Comparison of ENCODE assay signal across 23 mouse cellular contexts in genomic region chr4:53232436-53232835, GRCm38 (mm10).
DNase-seq lines count a peak whose midpoint lies in the region; ATAC-seq and TF ChIP-seq lines count a peak whose summit lies in the region.
"Had no signal": no experiment of that assay in that cellular context is flagged by ENCODE, and none has a peak within 500 bp of the region (broad histone marks: within the 10 kb centered on the region; RNA-seq: fewer than 3 reads in every experiment).

No protein-coding gene starts in this region.

- no peak for TF ChIP-seq CTCF in heart, postnatal 0 days (IDR thresholded peaks at IDR 0.05; ENCODE audit: low read depth)
- TF ChIP-seq CTCF in heart, adult 2 months (IDR thresholded peaks at IDR 0.05) = no peak
- TF ChIP-seq CTCF in stomach, postnatal 0 days (IDR thresholded peaks at IDR 0.05; ENCODE audit: low read depth) = no peak
- TF ChIP-seq CTCF in hindbrain, postnatal 0 days (IDR thresholded peaks at IDR 0.05; ENCODE audit: low read depth) = no peak

- no peak overlapping the region for H3K4me2 ChIP-seq in heart, postnatal 0 days (ENCODE audit: low read depth, low read length)
- H3K4me2 ChIP-seq in stomach, postnatal 0 days (replicated peaks; ENCODE audit: low read depth) = no peak overlapping the region
- no peak overlapping the region for H3K4me2 ChIP-seq in hindbrain, postnatal 0 days (ENCODE audit: low read depth, low read length)
- H3K4me2 ChIP-seq: embryonic facial prominence, embryonic 12.5 days; forebrain, embryonic 15.5 days; heart, embryonic 12.5 days; hindbrain, embryonic 14.5 days; kidney, embryonic 15.5 days had no signal

- H3K36me3 ChIP-seq in heart, embryonic 10.5 days = no peaks in the 10 kb centered on the region
- H3K36me3 ChIP-seq in heart, postnatal 0 days (replicated peaks; ENCODE audit: control insufficient read depth, insufficient read depth, low read length) = no peaks in the 10 kb centered on the region
- H3K36me3 ChIP-seq in heart, adult 2 months (ENCODE audit: control insufficient read depth, insufficient read depth, low read length) = 0 out of 2 replicates have a peak, but pooled peaks cover under 1% of the 10 kb centered on the region
- no peaks in the 10 kb centered on the region for H3K36me3 ChIP-seq in stomach, postnatal 0 days (ENCODE audit: control insufficient read depth, insufficient read depth, low read length)
- no peaks in the 10 kb centered on the region for H3K36me3 ChIP-seq in hindbrain, postnatal 0 days (ENCODE audit: insufficient read depth, low read length)
- H3K36me3 ChIP-seq: embryonic facial prominence, embryonic 12.5 days; forebrain, embryonic 15.5 days; G1E; heart, embryonic 12.5 days; hindbrain, embryonic 10.5 days; kidney, embryonic 15.5 days had no signal

- no peaks in the 10 kb centered on the region for H3K9me3 ChIP-seq in heart, embryonic 10.5 days
- no peaks in the 10 kb centered on the region for H3K9me3 ChIP-seq in heart, postnatal 0 days (replicated peaks; ENCODE audit: control insufficient read depth, low read length)
- H3K9me3 ChIP-seq in stomach, postnatal 0 days (ENCODE audit: control insufficient read depth, low read length) = no peaks in the 10 kb centered on the region
- no peaks in the 10 kb centered on the region for H3K9me3 ChIP-seq in hindbrain, postnatal 0 days (ENCODE audit: low read length)
- H3K9me3 ChIP-seq: embryonic facial prominence, embryonic 12.5 days; forebrain, embryonic 15.5 days; G1E; heart, embryonic 12.5 days; hindbrain, embryonic 10.5 days; kidney, embryonic 15.5 days had no signal

- TF ChIP-seq EP300 in heart, postnatal 0 days (IDR thresholded peaks at IDR 0.05; ENCODE audit: low read depth) = no peak
- TF ChIP-seq EP300 in heart, adult 2 months (IDR thresholded peaks at IDR 0.05; ENCODE audit: insufficient read depth, low read depth, low read length) = no peak
- TF ChIP-seq EP300 in stomach, postnatal 0 days (optimal IDR thresholded peaks at IDR 0.05) = no peak

- H3K9ac ChIP-seq in heart, postnatal 0 days (replicated peaks; ENCODE audit: low read depth, low read length) = no peak overlapping the region
- H3K9ac ChIP-seq in heart, adult 2 months (ENCODE audit: low read depth, low read length) = no peak overlapping the region
- H3K9ac ChIP-seq in stomach, postnatal 0 days (ENCODE audit: low read length) = no peak overlapping the region
- no peak overlapping the region for H3K9ac ChIP-seq in hindbrain, postnatal 0 days (replicated peaks; ENCODE audit: low read length)
- H3K9ac ChIP-seq: embryonic facial prominence, embryonic 12.5 days; forebrain, embryonic 15.5 days; heart, embryonic 12.5 days; hindbrain, embryonic 14.5 days; kidney, embryonic 15.5 days had no signal

- H3K4me3 ChIP-seq in heart, embryonic 10.5 days = no peak overlapping the region
- no peak overlapping the region for H3K4me3 ChIP-seq in heart, postnatal 0 days (ENCODE audit: low read depth, low read length)
- H3K4me3 ChIP-seq in heart, adult 2 months = no peak overlapping the region
- H3K4me3 ChIP-seq in stomach, postnatal 0 days (ENCODE audit: low read depth, low read length) = no peak overlapping the region
- H3K4me3 ChIP-seq in hindbrain, postnatal 0 days (ENCODE audit: low read length) = no peak overlapping the region
- H3K4me3 ChIP-seq: embryonic facial prominence, embryonic 12.5 days; forebrain, embryonic 15.5 days; heart, embryonic 12.5 days; hindbrain, embryonic 10.5 days; kidney, embryonic 15.5 days had no signal

- no peak for DNase-seq in heart, embryonic 10.5 days (ENCODE audit: low spot score)
- DNase-seq in heart, postnatal 36 days = no peak
- DNase-seq in heart, postnatal 0 days (ENCODE audit: low spot score) = no peak
- DNase-seq in heart, adult 2 months = no peak
- peak; percentile 29 for DNase-seq in adipocyte (ENCODE audit: low spot score)
- DNase-seq in stomach, postnatal 0 days (ENCODE audit: low spot score) = no peak
- no peak for DNase-seq in hindbrain, postnatal 0 days (ENCODE audit: low spot score)
- DNase-seq: adrenal gland, adult 8-10 months; adrenal gland, postnatal 36 days; cerebellum, adult 11 months; cerebellum, adult 8-10 months; cerebellum, postnatal 14 days; embryo, embryonic 11 days; gastrocnemius, postnatal 14 days; kidney, adult 2 months had no signal

- WGBS in heart, embryonic 10.5 days = 57% methylated on average over 3 of the region's 3 CpGs
- 54% methylated on average over 3 of the region's 3 CpGs for WGBS in heart, postnatal 0 days
- 67% methylated on average over 3 of the region's 3 CpGs for WGBS in heart, adult 2 months
- WGBS in stomach, postnatal 0 days = 69% methylated on average over 3 of the region's 3 CpGs
- WGBS in hindbrain, postnatal 0 days = 72% methylated on average over 3 of the region's 3 CpGs

- H3K27me3 ChIP-seq in heart, embryonic 10.5 days (ENCODE audit: insufficient read depth, poor library complexity, severe bottlenecking) = no peaks in the 10 kb centered on the region
- H3K27me3 ChIP-seq in heart, postnatal 0 days (ENCODE audit: control insufficient read depth, insufficient read depth, low read length) = no peaks in the 10 kb centered on the region
- H3K27me3 ChIP-seq in heart, adult 2 months (ENCODE audit: control insufficient read depth, insufficient read depth, low read length) = no peaks in the 10 kb centered on the region
- H3K27me3 ChIP-seq in stomach, postnatal 0 days (ENCODE audit: control insufficient read depth, insufficient read depth, low read length) = no peaks in the 10 kb centered on the region
- H3K27me3 ChIP-seq in hindbrain, postnatal 0 days (ENCODE audit: insufficient read depth, low read length) = no peaks in the 10 kb centered on the region
- H3K27me3 ChIP-seq: embryonic facial prominence, embryonic 12.5 days; forebrain, embryonic 15.5 days; heart, embryonic 12.5 days; kidney, embryonic 15.5 days had no signal

- peaks cover 23% of the 10 kb centered on the region; the same call in 1 of the 2 replicates for H3K4me1 ChIP-seq in heart, embryonic 10.5 days
- H3K4me1 ChIP-seq in heart, postnatal 0 days (ENCODE audit: control insufficient read depth, insufficient read depth) = peaks cover 6% of the 10 kb centered on the region; the same call in 1 of the 2 replicates
- peaks cover 6% of the 10 kb centered on the region for H3K4me1 ChIP-seq in heart, adult 2 months (ENCODE audit: control insufficient read depth, insufficient read depth, low read length)
- no peaks in the 10 kb centered on the region for H3K4me1 ChIP-seq in stomach, postnatal 0 days (replicated peaks; ENCODE audit: control insufficient read depth, insufficient read depth)
- H3K4me1 ChIP-seq in hindbrain, postnatal 0 days (ENCODE audit: insufficient read depth, low read length) = no peaks in the 10 kb centered on the region
- H3K4me1 ChIP-seq: embryonic facial prominence, embryonic 12.5 days; forebrain, embryonic 15.5 days had no signal

- TF ChIP-seq POLR2A in heart, adult 2 months (IDR thresholded peaks at IDR 0.05; ENCODE audit: insufficient read depth, low read depth, low read length) = no peak

- no peak for ATAC-seq in heart, postnatal 0 days (ENCODE audit: insufficient read depth, low read depth)
- ATAC-seq in stomach, postnatal 0 days (ENCODE audit: low FRiP score, low TSS enrichment) = no peak
- ATAC-seq in hindbrain, postnatal 0 days = no peak
- ATAC-seq: forebrain, embryonic 15.5 days; intestine, embryonic 16.5 days had no signal

- H3K27ac ChIP-seq in heart, embryonic 10.5 days = peak overlapping the region; percentile 47; the same call in 1 of the 2 replicates
- H3K27ac ChIP-seq in heart, postnatal 0 days (ENCODE audit: low read depth) = peak overlapping the region; percentile 39; the same call in 1 of the 2 replicates
- no peak overlapping the region for H3K27ac ChIP-seq in heart, adult 2 months
- no peak overlapping the region for H3K27ac ChIP-seq in stomach, postnatal 0 days (replicated peaks)
- H3K27ac ChIP-seq in hindbrain, postnatal 0 days = no peak overlapping the region
- H3K27ac ChIP-seq: embryonic facial prominence, embryonic 12.5 days; forebrain, embryonic 15.5 days; hindbrain, embryonic 10.5 days; hindbrain, embryonic 14.5 days; kidney, embryonic 15.5 days had no signal

- no peaks in the 10 kb centered on the region for H3K79me2 ChIP-seq in heart, adult 2 months (replicated peaks; ENCODE audit: control insufficient read depth, insufficient read depth, low read length)

- intact Hi-C loops in heart, postnatal 36 days (cut with DNase I) = no loop called here
- intact Hi-C loops in heart, adult 2 months (cut with DNase I) = no loop called here

Comparison
In these comparisons a context has a peak if more than half of its experiments do, and no peak if none do; other contexts are left out.
1. H3K27ac ChIP-seq: peak in heart, embryonic 10.5 days (single experiment) and heart, postnatal 0 days (single experiment); none in heart, adult 2 months (single experiment), stomach, postnatal 0 days (single experiment) and hindbrain, postnatal 0 days (single experiment).